Mouse (Mus musculus): ENCODE measurements around the gene Ppp4r1. TPM values are rescaled to one million over a fixed set of nuclear protein-coding genes. Genes with fewer than 3 reads are reported as not detected.

Gene Ppp4r1
- total RNA-seq, 4 experiments from 2014 or later: 42.5 to 59.2 (median 48.4) TPM

DNA sequence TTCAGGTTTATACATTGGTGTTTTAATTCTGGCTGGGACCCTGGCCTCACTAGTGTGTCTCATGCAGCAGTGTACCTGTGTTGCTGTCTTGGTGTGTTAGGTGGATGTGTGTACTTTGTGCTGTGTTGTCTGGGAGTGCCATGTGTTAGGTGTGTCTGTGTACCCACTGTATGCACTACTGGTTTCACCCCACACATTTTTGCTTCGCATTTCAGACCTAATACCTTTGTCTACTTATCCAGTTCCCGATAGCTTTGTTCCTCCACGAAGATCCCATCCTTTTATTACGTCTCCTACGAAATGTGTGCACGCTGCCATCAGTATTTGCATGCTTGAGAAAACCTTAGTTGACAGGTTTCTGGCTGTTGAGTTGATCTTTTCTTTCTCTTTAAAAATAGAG lies 18.1 kb downstream of the Ppp4r1 start:
- no peak for DNase-seq (ENCODE audit: low spot score in 2 of 2)

DNA sequence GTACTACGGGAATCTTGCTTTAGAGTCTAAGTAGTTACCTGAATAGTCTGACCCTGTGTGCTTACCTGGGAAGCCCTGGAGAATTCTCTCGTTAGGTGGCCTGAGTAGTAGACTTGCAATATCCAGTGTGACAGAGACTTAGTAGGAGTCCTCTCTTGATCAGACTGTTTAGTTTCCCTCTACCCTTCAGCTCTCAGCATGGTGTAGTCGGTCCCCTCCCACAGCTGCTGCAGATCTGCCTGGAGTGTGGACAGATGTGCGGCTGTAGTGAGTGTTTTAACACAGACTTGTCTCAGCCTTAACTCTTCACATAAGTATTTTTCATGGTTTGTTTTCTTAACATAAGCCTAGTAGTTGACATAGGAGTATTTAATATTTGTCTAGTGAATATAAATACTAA lies 19.7 kb downstream of the Ppp4r1 start:
- no peak for DNase-seq (ENCODE audit: low spot score in 2 of 2)

DNA sequence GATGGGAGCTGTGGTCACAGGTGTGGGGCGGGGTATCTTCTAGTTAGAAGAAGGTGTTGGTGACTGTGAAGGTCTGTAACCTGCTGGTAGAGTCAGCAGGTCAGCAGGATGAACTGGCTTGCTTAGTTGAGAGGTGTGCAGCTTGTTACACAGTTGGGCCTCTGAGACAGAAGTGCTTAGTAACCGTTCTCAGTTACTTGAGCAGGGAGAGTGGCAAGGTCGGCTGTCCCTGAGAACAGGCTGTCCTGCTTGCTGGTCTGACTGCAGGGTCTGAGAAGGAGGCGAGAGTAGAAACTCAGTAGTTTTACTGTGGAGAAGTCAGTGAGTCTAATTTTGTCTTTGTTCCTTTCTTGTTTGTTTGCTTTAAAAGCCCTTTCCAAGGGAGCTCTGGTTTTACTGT lies 23.6 kb downstream of the Ppp4r1 start:
- no peak for DNase-seq (ENCODE audit: low spot score in 2 of 2)

DNA sequence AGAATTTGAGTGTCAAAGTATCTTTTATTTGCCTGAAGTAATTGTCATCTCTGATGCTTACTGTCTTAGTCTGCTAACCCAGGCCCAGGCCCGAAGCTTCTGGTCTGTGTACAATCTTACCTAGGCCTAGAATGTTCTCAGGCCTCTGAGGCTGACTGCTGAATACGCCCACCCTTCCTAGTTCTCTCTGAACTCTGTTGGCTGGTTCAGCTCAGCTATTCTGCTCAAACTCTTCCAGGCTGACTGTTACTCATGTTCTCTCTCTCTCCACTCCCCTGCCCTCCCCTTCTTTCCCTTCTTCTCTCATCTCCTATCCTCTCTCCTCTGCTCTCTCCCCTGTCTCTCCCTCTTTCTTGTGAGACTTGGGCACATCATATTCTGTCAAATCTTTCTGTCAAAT lies 24.0 kb downstream of the Ppp4r1 start:
- DNase-seq (ENCODE audit: low spot score in 2 of 2): no peak

DNA sequence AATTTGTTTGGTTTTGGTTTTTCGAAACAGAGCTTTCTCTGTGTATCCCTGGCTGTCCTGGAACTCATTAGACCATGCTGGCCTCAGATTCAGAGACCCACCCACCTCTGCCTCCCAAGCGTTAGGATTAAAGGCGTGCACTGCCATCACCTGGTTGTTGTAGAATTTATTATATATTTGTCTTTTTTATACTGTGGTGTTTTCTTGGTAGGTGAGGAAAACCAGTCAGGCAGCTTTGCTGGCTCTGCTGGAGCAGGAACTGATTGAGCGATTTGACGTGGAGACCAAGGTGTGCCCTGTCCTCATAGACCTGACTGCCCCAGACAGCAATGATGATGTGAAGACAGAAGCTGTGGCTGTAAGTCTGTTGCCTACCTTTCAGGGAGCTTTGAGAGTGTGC lies 28.7 kb downstream of the Ppp4r1 start:
- DNase-seq (ENCODE audit: low spot score in 2 of 2): no peak

DNA sequence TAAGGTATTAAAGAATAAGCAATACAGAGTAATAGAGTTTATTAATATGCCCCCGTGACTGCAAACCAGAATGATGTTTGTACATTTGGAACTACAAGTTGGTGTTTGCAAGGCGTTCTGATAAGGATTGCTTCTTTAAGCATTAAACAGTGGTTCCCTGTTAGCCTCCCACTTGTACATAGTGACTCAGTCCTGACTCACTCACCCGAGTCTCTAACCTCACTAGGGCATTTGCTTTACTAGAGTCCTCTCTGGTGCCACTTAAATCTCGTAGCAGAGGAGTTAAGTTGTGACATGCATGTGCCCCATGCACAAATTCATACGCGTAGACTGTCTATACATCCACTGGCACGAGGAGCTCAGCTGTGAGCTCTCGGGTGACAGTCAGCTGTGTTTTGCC lies 31.4 kb downstream of the Ppp4r1 start:
- DNase-seq (ENCODE audit: low spot score in 2 of 2): no peak

DNA sequence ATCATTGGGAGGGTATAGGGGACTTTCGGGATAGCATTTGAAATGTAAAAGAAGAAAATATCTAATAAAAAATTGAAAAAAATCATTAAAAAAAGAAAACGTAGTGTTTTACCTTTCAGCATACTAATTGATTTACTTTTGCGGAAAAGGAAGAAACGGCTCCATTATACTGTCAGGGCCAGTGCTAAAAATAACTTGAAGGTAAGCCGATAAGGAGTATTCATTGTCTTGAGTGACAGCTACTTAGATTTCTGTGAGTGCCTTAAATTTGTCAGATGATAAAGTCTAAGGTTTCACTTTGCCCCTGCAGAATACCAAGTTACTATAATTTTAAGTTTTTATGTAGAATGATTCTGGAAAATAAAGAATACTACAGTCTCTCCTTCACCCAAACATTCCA lies 37.8 kb downstream of the Ppp4r1 start:
- no peak for DNase-seq (ENCODE audit: low spot score in 2 of 2)

DNA sequence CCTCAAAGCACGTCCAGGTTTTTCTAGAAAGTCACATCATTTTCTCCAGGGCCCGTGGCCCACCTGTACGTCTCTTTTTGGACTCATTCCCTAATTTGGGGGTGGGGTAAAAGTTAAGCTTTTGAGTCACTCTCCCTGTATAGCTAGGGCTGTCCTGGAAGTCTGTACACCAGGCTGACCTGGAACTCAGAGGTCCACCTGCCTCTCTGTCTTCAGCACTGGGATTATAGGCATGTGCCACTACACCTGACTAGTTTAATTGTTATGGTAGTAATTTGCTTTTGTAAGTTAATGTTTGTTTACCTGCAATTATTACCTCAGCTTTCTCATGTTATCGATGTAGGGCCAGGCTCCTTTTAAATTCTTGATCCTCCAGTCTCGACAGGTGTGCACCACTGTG lies 40.0 kb downstream of the Ppp4r1 start:
- no peak for DNase-seq (ENCODE audit: low spot score in 2 of 2)

DNA sequence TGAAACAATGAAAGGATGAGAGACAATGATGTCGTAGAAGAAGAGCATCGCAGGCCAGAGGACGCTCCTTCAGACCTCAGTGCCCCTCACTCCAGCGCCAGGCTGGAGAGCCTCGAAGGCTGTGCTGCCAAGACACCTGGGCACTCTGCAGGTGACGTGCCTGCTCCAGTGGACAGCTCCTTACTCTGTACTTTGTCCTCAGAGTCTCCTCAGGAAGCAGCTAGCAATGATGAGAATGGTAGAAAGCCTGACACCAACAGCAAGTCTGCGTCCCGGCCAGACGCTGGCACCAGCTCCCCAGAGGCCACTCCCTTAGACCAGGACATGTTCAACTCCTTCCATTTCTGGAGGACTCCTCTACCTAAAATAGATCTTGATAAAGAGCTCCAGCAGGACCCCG lies 41.9 kb downstream of the Ppp4r1 start:
- no peak for DNase-seq (ENCODE audit: low spot score in 2 of 2)

DNA sequence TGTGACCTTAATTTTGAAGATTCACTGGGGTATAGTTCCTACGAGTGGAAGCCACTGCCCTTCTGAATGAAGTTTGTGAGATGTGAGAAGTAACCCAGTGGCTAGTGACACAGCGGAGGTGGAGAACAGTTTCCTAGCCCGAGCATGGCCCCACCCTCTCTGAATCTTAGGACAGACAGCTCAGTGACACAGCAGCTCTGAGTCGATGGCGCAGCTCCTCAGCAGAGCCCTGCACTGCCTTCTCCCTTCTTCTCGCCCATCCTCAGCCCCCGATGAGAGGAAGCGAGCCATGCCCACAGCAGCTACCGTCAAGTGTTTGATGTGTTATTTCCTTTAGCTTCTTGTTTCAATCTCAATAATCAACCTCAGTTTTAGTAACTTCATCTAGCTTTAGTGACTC lies 43.9 kb downstream of the Ppp4r1 start:
- no peak for DNase-seq (ENCODE audit: low spot score in 2 of 2)

DNA sequence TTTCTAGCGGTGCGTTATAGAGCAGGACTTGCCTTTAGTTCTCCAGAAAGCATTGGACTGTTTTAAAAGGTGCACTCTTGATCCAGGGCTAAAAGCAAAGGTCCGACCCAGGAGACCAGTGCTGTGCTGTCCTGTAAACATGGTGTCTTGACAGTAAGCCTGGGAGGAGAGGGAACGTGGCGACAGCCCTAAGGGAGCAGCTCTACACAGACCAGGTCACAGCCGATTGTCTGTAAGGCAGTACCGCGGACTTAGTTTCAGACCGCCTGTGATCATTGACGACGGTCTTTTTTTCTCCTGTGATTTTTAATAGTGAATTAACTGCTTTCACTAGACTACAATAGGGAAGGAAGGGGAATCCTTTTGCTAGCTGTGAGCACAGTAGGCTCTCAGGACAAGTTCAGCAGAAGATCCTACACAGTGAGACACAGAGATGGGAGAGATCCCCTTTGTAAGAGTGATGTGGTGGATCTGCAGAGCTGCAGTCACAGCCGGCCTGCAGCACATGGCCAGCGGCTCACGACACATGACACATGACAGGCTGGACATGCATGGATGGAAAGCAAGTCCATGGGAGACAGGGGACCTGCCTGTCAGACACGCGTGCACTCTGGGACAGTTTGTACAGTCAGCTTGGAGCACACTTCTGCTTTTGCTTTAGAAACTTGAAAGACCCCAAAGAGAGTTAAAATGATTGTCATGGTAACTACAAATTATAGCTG lies 44.9 kb downstream of the Ppp4r1 start:
- DNase-seq (ENCODE audit: low spot score in 2 of 2): no peak

DNA sequence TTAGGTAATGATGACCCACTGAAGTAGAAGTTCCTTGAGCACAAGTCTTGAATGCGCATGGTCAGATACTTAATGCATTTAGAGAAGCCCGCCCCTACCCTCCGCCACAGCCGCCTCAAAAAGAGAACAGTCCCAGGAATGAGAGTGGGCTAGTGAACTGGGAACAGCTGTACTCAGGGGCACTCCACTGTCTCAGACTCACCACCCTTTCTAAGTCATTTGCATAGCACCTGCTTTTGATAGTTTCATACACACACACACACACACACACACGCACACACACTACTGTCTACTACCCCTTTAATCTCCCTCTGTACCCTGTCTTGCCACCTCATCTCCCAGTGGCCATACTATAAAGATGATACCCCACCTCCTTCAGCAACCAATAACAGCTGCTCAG lies 45.5 kb downstream of the Ppp4r1 start:
- DNase-seq (ENCODE audit: low spot score in 2 of 2): no peak

DNA sequence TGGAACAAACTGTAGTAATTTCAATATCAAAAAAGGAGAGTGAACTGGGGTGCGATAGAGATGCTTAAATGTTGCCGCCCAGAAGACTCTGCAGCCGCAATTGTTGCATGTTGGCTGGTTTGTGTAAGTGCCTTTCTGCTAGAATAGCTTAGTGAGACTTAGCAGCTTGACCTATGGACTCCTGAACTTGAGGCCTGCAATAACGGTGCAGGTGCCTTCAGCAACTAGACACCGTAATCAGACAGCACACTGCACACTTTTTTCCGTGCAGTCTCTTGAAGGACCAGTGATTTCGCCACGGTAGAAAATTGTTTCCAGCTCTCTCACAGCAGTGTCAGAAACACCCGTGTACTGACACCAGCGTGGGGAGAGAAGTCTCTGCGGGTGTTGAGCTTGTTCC lies 46.6 kb downstream of the Ppp4r1 start:
- DNase-seq (ENCODE audit: low spot score in 2 of 2): no peak

DNA sequence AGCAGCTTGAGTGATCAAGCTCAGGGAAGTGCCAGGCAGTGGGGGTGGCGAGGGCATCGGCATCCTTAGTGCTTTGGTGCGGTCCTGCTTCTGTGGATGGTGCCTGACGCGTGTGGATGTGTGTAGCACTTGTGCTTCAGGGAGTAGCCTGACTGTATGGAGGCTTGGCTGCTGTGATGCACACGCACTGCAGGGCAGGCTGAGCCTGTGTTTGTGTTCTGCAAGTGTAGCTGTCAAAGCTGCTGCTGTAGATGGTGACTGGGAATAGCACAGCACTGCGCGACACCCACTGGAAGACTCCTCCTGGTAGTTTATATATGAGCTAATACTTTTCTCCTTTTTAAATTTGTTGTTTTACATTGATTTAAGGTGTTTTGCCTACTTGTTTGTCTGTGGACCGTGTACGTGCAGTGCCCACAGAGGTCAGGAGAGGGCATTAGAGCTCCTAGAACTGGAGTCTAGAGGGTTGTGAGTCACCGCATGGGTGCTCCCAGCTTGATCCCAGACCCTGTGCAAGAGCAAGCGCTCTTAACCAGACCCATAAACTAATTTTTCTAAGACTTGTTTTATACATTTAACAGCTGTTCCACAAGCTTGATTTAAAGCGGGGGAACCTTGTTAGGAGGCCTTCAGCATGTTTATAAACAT lies 48.0 kb downstream of the Ppp4r1 start:
- no peak for DNase-seq (ENCODE audit: low spot score in 2 of 2)

DNA sequence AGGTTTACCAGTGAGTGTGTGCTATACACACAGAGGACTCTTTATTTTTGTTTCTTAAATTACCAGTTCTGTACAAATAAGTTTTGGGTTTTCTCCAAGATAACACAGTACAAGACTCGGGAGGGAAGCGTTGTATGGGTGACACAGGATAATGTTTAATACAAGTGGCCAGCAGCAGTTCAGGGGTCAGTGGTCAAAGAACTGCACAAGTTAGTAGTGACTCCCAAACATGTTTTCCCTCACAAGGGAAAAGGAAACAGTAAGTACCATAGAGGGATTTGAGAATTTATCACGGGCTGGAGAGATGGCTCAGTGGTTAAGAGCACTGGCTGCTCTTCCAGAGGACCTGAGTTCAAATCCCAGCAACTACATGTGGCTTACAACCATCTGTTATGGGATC lies 51.5 kb downstream of the Ppp4r1 start:
- DNase-seq (ENCODE audit: low spot score in 2 of 2): no peak

DNA sequence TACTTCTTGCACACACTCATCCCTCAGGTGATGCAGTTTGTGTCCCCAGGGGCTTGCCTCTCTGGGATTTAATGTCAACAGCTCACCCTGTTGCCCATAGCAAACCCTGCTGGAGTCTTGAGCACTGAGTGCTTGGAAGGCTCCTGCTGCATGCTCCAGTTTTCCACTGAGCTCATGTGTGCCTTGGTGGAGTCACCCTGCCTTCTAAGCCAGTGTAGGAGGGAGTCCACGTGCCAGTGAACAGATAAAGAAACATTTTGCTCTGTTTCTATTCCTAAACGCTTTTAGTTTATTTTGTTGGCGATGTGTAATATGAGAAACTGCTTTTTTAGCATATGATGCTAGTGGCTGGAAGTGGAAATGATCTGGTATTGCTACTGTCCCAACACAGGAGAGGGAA lies 54.4 kb downstream of the Ppp4r1 start:
- DNase-seq (ENCODE audit: low spot score in 2 of 2): peak in 1 of 2 experiments; percentile 71

DNA sequence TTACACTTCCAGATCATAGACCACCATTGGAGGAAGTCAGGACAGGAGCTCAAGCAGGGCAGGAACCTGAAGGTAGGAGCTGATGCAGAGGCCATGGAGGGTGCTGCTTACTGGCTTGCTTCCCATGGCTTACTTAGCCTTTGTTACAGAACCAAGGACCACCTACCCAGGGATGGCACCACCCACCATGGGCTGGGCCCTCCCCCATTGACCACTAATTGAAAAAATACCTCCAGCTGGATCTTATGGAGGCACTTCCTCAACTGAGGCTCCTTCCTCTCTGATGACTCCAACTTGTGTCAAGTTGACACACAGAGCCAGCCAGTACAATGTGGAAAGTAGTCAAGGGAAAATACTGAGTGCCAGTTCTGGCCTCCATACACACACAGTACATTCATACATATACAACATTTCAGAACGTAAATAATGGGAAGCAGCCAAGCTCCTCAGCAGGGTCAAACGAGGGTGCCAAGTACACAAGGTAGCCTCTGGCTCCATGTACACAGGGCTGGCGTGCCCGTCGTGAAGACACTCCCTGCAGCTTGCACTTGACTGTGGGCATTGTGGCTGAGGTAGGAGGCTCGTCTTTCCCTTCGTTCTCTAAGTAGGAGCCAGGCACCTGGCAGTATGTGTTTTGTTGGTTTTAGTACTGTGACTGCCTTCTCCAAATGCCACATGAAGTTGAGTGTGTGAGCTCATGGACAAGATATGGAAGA lies 57.3 kb downstream of the Ppp4r1 start:
- DNase-seq (ENCODE audit: low spot score in 2 of 2): no peak

DNA sequence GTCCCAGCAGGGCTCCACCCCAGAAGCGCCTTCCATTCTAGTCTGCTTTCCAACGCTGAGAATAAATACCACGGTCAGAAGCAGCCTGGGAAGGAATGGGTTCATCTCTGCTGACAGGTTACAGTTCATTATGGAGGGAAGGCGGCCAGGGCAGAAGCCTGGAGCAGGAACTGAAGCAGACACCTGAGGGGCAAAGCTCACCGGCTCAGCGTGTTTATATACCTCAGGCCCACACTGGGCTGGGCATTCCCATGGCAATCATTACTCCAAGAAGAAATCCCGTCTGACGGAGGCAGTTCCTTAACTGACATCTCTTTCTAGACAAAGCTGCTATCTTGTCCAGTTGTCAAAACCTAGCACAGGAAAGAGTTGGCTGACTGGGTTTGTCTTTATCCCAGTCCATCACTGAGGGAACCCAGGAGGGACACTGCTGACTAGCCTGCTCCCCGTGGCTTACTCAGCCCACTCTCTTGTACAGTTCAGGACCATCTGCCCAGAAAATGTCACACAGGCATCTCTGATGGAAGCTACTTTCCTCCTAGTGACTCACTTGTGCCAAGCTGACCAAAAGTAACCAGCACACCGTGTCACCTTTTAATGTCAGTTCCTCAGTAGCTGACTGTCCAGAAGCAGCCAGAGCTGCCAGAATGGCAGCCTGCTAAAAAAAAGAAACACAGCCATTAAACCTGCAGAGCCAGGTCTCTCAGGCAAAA lies 60.5 kb downstream of the Ppp4r1 start:
- no peak for DNase-seq (ENCODE audit: low spot score in 2 of 2)

DNA sequence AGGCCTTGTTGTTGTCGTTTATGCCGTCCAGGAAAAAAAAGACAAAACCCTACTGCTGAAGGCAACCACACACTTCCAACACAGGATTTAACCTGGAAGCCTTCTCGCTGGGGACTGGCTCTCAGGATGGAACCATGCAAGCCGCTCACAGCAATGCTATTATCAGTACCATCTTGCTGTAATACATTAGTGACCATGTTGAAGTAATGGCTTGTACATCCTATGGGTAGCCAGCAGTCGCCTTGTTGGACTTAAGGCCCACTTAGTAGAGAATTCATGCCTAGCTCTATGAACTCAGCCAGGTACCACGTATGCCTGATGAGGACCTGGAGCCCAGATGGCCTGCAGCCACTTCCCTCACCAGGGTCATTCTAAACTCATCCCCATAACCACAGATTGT lies 63.0 kb downstream of the Ppp4r1 start:
- DNase-seq (ENCODE audit: low spot score in 2 of 2): no peak

DNA sequence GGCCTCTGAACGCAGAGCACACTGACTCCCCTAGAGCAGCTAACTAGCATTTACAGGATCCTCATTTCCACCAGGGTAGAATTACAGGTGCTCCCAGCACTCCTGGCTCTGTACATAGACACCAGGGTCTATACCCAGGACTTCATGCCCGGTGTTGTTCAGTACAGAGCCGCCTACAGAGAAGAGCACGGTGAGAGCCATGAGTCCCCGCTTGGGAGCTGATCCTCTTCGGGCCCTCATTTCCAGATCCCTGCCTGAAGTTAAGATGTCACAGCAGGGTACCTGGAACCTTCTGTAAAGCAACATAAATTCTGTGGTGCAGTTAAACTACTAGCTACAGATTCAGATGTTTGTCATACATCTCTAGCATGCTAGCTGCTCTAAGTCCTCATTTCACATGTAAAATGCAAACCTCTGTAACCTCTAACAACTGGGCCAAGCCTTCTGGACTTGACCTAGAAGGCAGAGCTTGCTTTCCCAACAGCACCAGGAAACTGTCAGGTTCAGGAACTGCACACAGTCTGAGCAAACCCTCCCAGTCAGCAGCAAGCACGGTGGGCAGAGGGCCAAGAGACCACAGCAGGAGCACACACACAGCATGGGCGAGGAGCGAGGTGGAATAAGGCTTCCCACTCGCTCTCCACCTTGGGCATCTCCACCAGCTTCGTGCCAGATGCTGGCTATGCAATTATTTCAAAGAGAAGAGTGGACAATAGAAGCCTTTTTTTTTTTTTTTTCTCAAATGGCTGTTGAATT lies 65.5 kb downstream of the Ppp4r1 start:
- no peak for DNase-seq (ENCODE audit: low spot score in 2 of 2)

DNA sequence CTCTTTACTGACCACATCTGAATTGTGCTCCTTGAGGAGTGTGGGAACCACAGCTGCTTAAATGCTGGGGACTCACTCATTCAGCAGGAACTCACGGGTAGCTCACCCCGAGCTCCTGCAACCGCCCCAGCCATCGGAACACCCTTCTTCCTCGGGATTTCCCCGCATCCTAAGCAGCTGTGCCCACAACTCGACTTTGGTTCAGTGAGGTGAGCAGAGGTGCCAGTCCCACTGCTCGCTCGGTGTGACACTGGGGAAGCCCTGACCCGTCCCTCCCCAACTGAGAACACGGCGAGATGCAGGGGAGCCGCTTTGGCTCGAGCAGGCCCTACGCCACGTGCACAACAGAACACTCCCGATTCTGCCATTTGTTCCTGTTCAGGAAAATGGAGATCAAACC lies 68.1 kb downstream of the Ppp4r1 start:
- DNase-seq (ENCODE audit: low spot score in 2 of 2): no peak

Measured in left cerebral cortex, adult 8-10 months (tissue).